Mouse (Mus musculus): ENCODE measurements around the gene Trarg1.

DNA sequence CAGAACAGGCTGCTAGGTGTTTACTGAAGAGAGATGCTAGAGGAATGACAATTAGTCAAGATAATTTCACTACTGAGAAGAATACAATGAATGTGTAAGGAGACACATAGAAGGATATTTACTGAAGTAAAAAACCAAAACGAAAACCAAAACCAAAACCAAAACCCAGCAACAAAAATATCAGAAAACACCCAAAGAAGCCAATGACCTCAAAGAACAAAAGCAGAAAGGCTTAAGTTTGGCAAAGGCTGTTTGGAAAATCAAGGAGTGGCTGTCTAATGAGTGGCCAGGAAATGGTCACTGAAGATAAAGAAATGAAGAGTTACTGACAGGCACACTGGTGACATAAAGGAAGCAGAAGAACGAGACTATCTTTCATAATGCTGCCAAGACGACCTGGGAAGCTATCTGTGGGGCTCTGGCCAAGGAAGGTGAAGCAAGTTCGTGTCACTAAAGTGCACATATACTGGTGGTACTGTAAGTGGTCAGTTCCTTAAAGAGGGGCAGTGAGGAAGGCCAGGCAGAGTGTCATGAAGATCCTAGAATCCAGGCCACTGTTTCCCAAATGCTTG lies 56.2 kb downstream of the Trarg1 start:
- TF ChIP-seq GATA1 (IDR thresholded peaks at IDR 0.05; ENCODE audit: low read length) = no peak
- no peak for TF ChIP-seq TAL1 (IDR thresholded peaks at IDR 0.05; ENCODE audit: low read length)

All from erythroblast, embryonic 14.5 days (primary cell).